In genomic region chr1:92316191-92316723, GRCm38 (mm10) we compare ENCODE assay signal across 11 mouse cellular contexts.
DNase-seq lines count a peak whose midpoint lies in the region; ATAC-seq and TF ChIP-seq lines count a peak whose summit lies in the region.
"Had no signal": no experiment of that assay in that cellular context is flagged by ENCODE, and none has a peak within 500 bp of the region (broad histone marks: within the 10 kb centered on the region; RNA-seq: fewer than 3 reads in every experiment).

No protein-coding gene starts in this region.

- H3K4me1 ChIP-seq in forebrain, embryonic 12.5 days: peaks cover 6% of the 10 kb centered on the region; the same call in 1 of the 2 replicates
- H3K4me1 ChIP-seq in forebrain, embryonic 11.5 days (replicated peaks; ENCODE audit: control insufficient read depth, insufficient read depth, low read length): peaks cover 3% of the 10 kb centered on the region; the same call in 1 of the 2 replicates
- no peaks in the 10 kb centered on the region for H3K4me1 ChIP-seq in G1E (ENCODE audit: insufficient read depth, low read depth, low read length)
- peaks cover 13% of the 10 kb centered on the region for H3K4me1 ChIP-seq in heart, embryonic 15.5 days (replicated peaks)

- no peaks in the 10 kb centered on the region for H3K9me3 ChIP-seq in forebrain, embryonic 12.5 days
- H3K9me3 ChIP-seq in forebrain, embryonic 11.5 days (ENCODE audit: control insufficient read depth, low read length): no peaks in the 10 kb centered on the region
- H3K9me3 ChIP-seq in G1E (replicated peaks): no peaks in the 10 kb centered on the region
- no peaks in the 10 kb centered on the region for H3K9me3 ChIP-seq in heart, embryonic 15.5 days (replicated peaks)

- no peak overlapping the region for H3K27ac ChIP-seq in forebrain, embryonic 12.5 days
- H3K27ac ChIP-seq in forebrain, embryonic 11.5 days (ENCODE audit: low read depth, low read length): no peak overlapping the region
- H3K27ac ChIP-seq in heart, embryonic 15.5 days: no peak overlapping the region

- H3K36me3 ChIP-seq in forebrain, embryonic 12.5 days (replicated peaks): no peaks in the 10 kb centered on the region
- no peaks in the 10 kb centered on the region for H3K36me3 ChIP-seq in forebrain, embryonic 11.5 days (ENCODE audit: control insufficient read depth, insufficient read depth, low read length)
- no peaks in the 10 kb centered on the region for H3K36me3 ChIP-seq in G1E (replicated peaks)
- no peaks in the 10 kb centered on the region for H3K36me3 ChIP-seq in heart, embryonic 15.5 days

- no peak for DNase-seq in forebrain, embryonic 11.5 days (ENCODE audit: low spot score)
- no peak for DNase-seq in G1E (ENCODE audit: low spot score)
- DNase-seq in lung, postnatal 10 days: peak; percentile 24
- DNase-seq in urinary bladder, postnatal 4 days (ENCODE audit: low spot score in 2 of 2): no peak
- no peak for DNase-seq in thymus, postnatal 25 days
- DNase-seq: adrenal gland, adult 2 months; layer of hippocampus, adult 9-11 months; thymus, adult 18-20 months had no signal

- H3K4me2 ChIP-seq in forebrain, embryonic 12.5 days: no peak overlapping the region; the same call in 1 of the 2 replicates
- H3K4me2 ChIP-seq in forebrain, embryonic 11.5 days (ENCODE audit: low read depth, low read length, severe bottlenecking): no peak overlapping the region
- peak overlapping the region; percentile 41 for H3K4me2 ChIP-seq in heart, embryonic 15.5 days

- no peak overlapping the region for H3K9ac ChIP-seq in forebrain, embryonic 12.5 days
- H3K9ac ChIP-seq in forebrain, embryonic 11.5 days (ENCODE audit: low read length): no peak overlapping the region
- H3K9ac ChIP-seq in heart, embryonic 15.5 days: no peak overlapping the region

- TF ChIP-seq CTCF in G1E (IDR thresholded peaks at IDR 0.05; ENCODE audit: low read depth, low read length): no peak

- no peaks in the 10 kb centered on the region for H3K27me3 ChIP-seq in forebrain, embryonic 12.5 days
- no peaks in the 10 kb centered on the region for H3K27me3 ChIP-seq in forebrain, embryonic 11.5 days (ENCODE audit: control insufficient read depth, insufficient read depth, low read length)
- peaks cover 13% of the 10 kb centered on the region for H3K27me3 ChIP-seq in G1E (ENCODE audit: insufficient read depth, low read length)
- H3K27me3 ChIP-seq in heart, embryonic 15.5 days: peaks cover 3% of the 10 kb centered on the region; the same call in 1 of the 2 replicates

- no peak overlapping the region for H3K4me3 ChIP-seq in forebrain, embryonic 12.5 days (replicated peaks)
- H3K4me3 ChIP-seq in forebrain, embryonic 11.5 days (ENCODE audit: low read depth, low read length): no peak overlapping the region
- H3K4me3 ChIP-seq in G1E (ENCODE audit: low read depth, low read length): no peak overlapping the region
- H3K4me3 ChIP-seq in heart, embryonic 15.5 days: no peak overlapping the region

- 0 out of 2 replicates have a peak, but pooled peaks have one; percentile 39 for ATAC-seq in forebrain, embryonic 12.5 days (ENCODE audit: low FRiP score)
- no peak for ATAC-seq in forebrain, embryonic 11.5 days (replicated peaks; ENCODE audit: low FRiP score)
- ATAC-seq in G1E (ENCODE audit: extremely low read depth, insufficient number of reproducible peaks, low FRiP score, poor library complexity, severe bottlenecking): peak; percentile 42
- peak; percentile 59; the same call in 1 of the 2 replicates for ATAC-seq in heart, embryonic 15.5 days (replicated peaks; ENCODE audit: insufficient number of reproducible peaks, insufficient read depth, low FRiP score, low read depth)
- ATAC-seq in cerebellum, adult (ENCODE audit: insufficient number of reproducible peaks, low FRiP score, low TSS enrichment): no peak

- 33% methylated on average over 10 of the region's 10 CpGs for WGBS in forebrain, embryonic 12.5 days
- WGBS in forebrain, embryonic 11.5 days: 38% methylated on average over 10 of the region's 10 CpGs
- 15% methylated on average over 10 of the region's 10 CpGs for WGBS in heart, embryonic 15.5 days

Comparison
In these comparisons a context has a peak if more than half of its experiments do, and no peak if none do; other contexts are left out.
1. ATAC-seq: peak in forebrain, embryonic 12.5 days (single experiment), G1E (single experiment) and heart, embryonic 15.5 days (single experiment); none in forebrain, embryonic 11.5 days (single experiment) and cerebellum, adult (single experiment).